Mouse (Mus musculus) lung, postnatal 25 days (tissue): ENCODE results near the gene Cln6.
A peak's percentile ranks its signal among the peaks of the same experiment; 100 is the strongest.
"Not testable (repeated sequence)": the region's sequence is repeated elsewhere in the genome, so short reads cannot be mapped to it uniquely, and the experiment has no call there.

ENCODE experiments used
- DNase-seq: peaks from one replicate; pipeline ENCODE4 v3.0.0; 2022; ENCODE audit warnings: low spot score

The Cln6 gene

GRCm38 (mm10) chr9:62829877-62830276 lies 8.7 kb upstream of the Cln6 start:
- DNase-seq, result no peak

GRCm38 (mm10) chr9:62834906-62835305 lies 3.7 kb upstream of the Cln6 start:
- DNase-seq, result no peak

GRCm38 (mm10) chr9:62835705-62836446 lies 2.7 kb upstream of the Cln6 start:
- no peak for DNase-seq

- DNase-seq, result no peak
These were observed 974 bp upstream of the Cln6 start for GRCm38 (mm10) chr9:62837611-62838010.

GRCm38 (mm10) chr9:62838146-62838505 lies 459 bp upstream of the Cln6 start:
- no peak for DNase-seq

GRCm38 (mm10) chr9:62839172-62839770 lies 686 bp downstream of the Cln6 start:
- DNase-seq, result no peak

- no peak for DNase-seq
These were observed 4.9 kb downstream of the Cln6 start for GRCm38 (mm10) chr9:62843356-62844024.

GRCm38 (mm10) chr9:62844461-62844860 lies 5.9 kb downstream of the Cln6 start:
- no peak for DNase-seq

- DNase-seq, result peak; percentile 87
These were observed 9.1 kb downstream of the Cln6 start for GRCm38 (mm10) chr9:62847694-62848093.

GRCm38 (mm10) chr9:62848641-62849040 lies 10.1 kb downstream of the Cln6 start:
- DNase-seq, result no peak

GRCm38 (mm10) chr9:62851571-62851970 lies 13.0 kb downstream of the Cln6 start:
- DNase-seq, result no peak

GRCm38 (mm10) chr9:62854483-62854882 lies 15.9 kb downstream of the Cln6 start:
- no peak for DNase-seq

GRCm38 (mm10) chr9:62857216-62857615 lies 18.6 kb downstream of the Cln6 start:
- peak; percentile 35 for DNase-seq

GRCm38 (mm10) chr9:62857719-62858261 lies 19.2 kb downstream of the Cln6 start, which contains the start of gene Calml4:
Gene Calml4 (plus strand): TSS chr9:62858080.
- DNase-seq, result peak; percentile 73

GRCm38 (mm10) chr9:62858266-62859019 lies 19.9 kb downstream of the Cln6 start:
- no peak for DNase-seq

- not testable (repeated sequence) for DNase-seq
These were observed 21.5 kb downstream of the Cln6 start for GRCm38 (mm10) chr9:62860102-62860501.

GRCm38 (mm10) chr9:62860866-62861265 lies 22.3 kb downstream of the Cln6 start:
- DNase-seq, result no peak

- not testable (repeated sequence) for DNase-seq
These were observed 30.7 kb downstream of the Cln6 start for GRCm38 (mm10) chr9:62869236-62869635.

GRCm38 (mm10) chr9:62870728-62871127 lies 32.1 kb downstream of the Cln6 start:
- no peak for DNase-seq

GRCm38 (mm10) chr9:62876966-62877616 lies 38.5 kb downstream of the Cln6 start:
- DNase-seq, result no peak

GRCm38 (mm10) chr9:62877825-62878224 lies 39.2 kb downstream of the Cln6 start:
- no peak for DNase-seq

- peak; percentile 53 for DNase-seq
These were observed 43.3 kb downstream of the Cln6 start for GRCm38 (mm10) chr9:62881871-62882270.
